Mouse (Mus musculus) myocyte (in vitro differentiated cells): ENCODE measurements around the gene Rptor.

Experiments used
- MAX ChIP-seq: IDR thresholded peaks from one replicate; pipeline ENCODE4 v1.6.1; 2011; ENCODE audit warnings: low read depth, mild to moderate bottlenecking, control low read depth
- POLR2A ChIP-seq: IDR thresholded peaks from one replicate; pipeline ENCODE4 v1.6.1; 2011; ENCODE audit warnings: low read depth, mild to moderate bottlenecking, control low read depth, moderate library complexity; ENCODE audit not compliant: insufficient read length

DNA sequence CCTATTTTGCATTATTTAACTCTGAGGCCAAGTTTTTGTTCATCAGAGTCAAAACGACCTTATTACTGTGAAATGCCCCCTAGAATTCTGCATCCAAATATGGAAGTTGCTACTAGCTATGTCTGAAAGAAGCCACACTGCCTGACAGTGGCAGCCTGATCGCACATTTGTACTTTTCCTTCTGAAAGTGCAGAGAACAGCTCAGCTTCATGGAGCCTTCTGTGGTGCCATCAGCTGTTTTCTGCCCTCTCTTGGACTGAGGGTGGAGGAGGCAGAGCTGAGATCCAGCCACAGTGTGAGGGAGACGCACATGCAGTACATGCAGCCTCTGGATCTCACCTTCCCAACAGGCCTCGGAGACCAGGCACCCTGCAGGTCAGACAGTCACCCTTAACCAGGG, 265.9 kb downstream of the Rptor start:
- TF ChIP-seq MAX (no peak), POLR2A (no peak)
